Mouse (Mus musculus): ENCODE measurements at regions not wholly inside any gene's neighbourhood (a gene's known extent, or its start where the extent isn't known, plus 50 kb on each side); places are given as distances from the start of the nearest gene placed in this dataset.

DNA sequence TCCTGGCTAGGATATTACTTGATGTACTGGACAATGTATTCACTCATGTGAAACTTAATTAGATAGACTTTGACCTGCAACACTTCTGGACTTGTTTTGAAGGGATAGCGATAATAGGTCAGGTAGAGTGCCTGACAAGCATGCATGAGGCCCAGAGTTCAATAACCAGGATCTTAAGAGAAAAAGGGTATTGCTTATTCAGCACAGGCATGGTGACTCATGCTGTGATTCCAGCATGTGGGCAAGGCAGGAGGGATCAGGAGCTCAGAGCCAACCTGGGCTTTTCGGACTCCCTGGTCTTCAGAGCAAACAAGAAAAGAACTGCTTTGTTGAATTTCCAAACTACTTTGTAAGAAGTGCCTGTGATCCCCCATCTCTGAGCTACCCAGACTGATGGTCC is 411.4 kb downstream of the Med10 start:
- TF ChIP-seq EP300 (IDR thresholded peaks at IDR 0.05; ENCODE audit: insufficient read depth, low read depth, low read length): no peak
- no peak for TF ChIP-seq CTCF (IDR thresholded peaks at IDR 0.05; ENCODE audit: low read depth, low read length)
- no peak for TF ChIP-seq POLR2A (IDR thresholded peaks at IDR 0.05; ENCODE audit: insufficient read depth, low read length)

All from ES-Bruce4 (cell line).